Mouse (Mus musculus) myocyte (in vitro differentiated cells): ENCODE results near the gene Itga6. TPM values are rescaled to one million over a fixed set of nuclear protein-coding genes. Genes with fewer than 3 reads are reported as not detected.

ENCODE experiments used
- H3K27me3 ChIP-seq: one replicate; pipeline ENCODE4 v1.6.1; 2011; ENCODE audit not compliant: control insufficient read depth, insufficient read depth, insufficient read length
- H3K36me3 ChIP-seq: one replicate; pipeline ENCODE4 v1.6.1; 2011; ENCODE audit not compliant: control insufficient read depth, insufficient read depth
- H3K4me2 ChIP-seq: one replicate; pipeline ENCODE4 v1.6.1; 2011; ENCODE audit warnings: low read depth, control low read depth
- H3K4me3 ChIP-seq: one replicate; pipeline ENCODE4 v1.5.1; 2011; ENCODE audit warnings: mild to moderate bottlenecking, control low read depth, moderate library complexity
- H3K79me2 ChIP-seq: one replicate; pipeline ENCODE4 v1.6.1; 2011; ENCODE audit not compliant: control insufficient read depth, insufficient read depth
- H3ac ChIP-seq: one replicate; pipeline ENCODE4 v1.6.1; 2011; ENCODE audit not compliant: control insufficient read depth, insufficient read length
- CEBPB ChIP-seq: IDR thresholded peaks from 2 replicates; pipeline ENCODE4 v1.6.1; 2011; ENCODE audit warnings: mild to moderate bottlenecking, moderate library complexity; ENCODE audit not compliant: poor library complexity, insufficient read depth, severe bottlenecking
- E2F4 ChIP-seq: IDR thresholded peaks from one replicate; pipeline ENCODE4 v1.6.1; 2011; ENCODE audit warnings: mild to moderate bottlenecking, control low read depth, moderate library complexity; ENCODE audit not compliant: insufficient read depth
- MAX ChIP-seq: IDR thresholded peaks from one replicate; pipeline ENCODE4 v1.6.1; 2011; ENCODE audit warnings: low read depth, mild to moderate bottlenecking, control low read depth
- MYOD1 ChIP-seq, 3 experiments: IDR thresholded peaks; one replicate each; pipeline ENCODE4 v1.6.1; 2011; ENCODE audit warnings: control low read depth in 2 of 3, low read depth in 2 of 3, mild to moderate bottlenecking in 2 of 3, moderate library complexity in 1 of 3; ENCODE audit not compliant: insufficient read length in 2 of 3, control insufficient read depth in 1 of 3
- MYOG ChIP-seq, 3 experiments: IDR thresholded peaks; one replicate each; pipeline ENCODE4 v1.6.1; 2011; ENCODE audit warnings: control low read depth in 2 of 3, low read depth in 2 of 3, mild to moderate bottlenecking in 2 of 3; ENCODE audit not compliant: insufficient read length in 2 of 3, control insufficient read depth in 1 of 3, insufficient read depth in 1 of 3
- POLR2A ChIP-seq: IDR thresholded peaks from one replicate; pipeline ENCODE4 v1.6.1; 2011; ENCODE audit warnings: low read depth, mild to moderate bottlenecking, control low read depth, moderate library complexity; ENCODE audit not compliant: insufficient read length
- POLR2AphosphoS2 ChIP-seq: IDR thresholded peaks from one replicate; pipeline ENCODE4 v1.6.1; 2011; ENCODE audit warnings: low read depth, control low read depth; ENCODE audit not compliant: insufficient read length
- REST ChIP-seq: IDR thresholded peaks from one replicate; pipeline ENCODE4 v1.6.1; 2011; ENCODE audit warnings: mild to moderate bottlenecking, control low read depth, moderate library complexity; ENCODE audit not compliant: insufficient read depth, insufficient read length
- SRF ChIP-seq: IDR thresholded peaks from one replicate; pipeline ENCODE4 v1.6.1; 2011; ENCODE audit warnings: low read depth; ENCODE audit not compliant: control insufficient read depth, insufficient read length
- TCF12 ChIP-seq: IDR thresholded peaks from one replicate; pipeline ENCODE4 v1.6.1; 2011; ENCODE audit warnings: mild to moderate bottlenecking, control low read depth; ENCODE audit not compliant: poor library complexity, insufficient read depth, severe bottlenecking
- TCF3 ChIP-seq: IDR thresholded peaks from one replicate; pipeline ENCODE4 v1.6.1; 2011; ENCODE audit warnings: low read depth, control low read depth; ENCODE audit not compliant: insufficient read length
- USF1 ChIP-seq: IDR thresholded peaks from one replicate; pipeline ENCODE4 v1.6.1; 2011; ENCODE audit warnings: low read depth, mild to moderate bottlenecking, control low read depth, moderate library complexity
- polyA plus RNA-seq: library from polyadenylated mRNA; unstranded; fragments of >200 nt; fragmentation: generic; extraction: Trizol; gene quantifications from one replicate; pipeline ENCODE4 v1.2.1, GENCODE M21; 2012; ENCODE audit warnings: missing spikeins

Itga6 gene
- polyA plus RNA-seq, 1 experiment = 50.4 TPM

DNA sequence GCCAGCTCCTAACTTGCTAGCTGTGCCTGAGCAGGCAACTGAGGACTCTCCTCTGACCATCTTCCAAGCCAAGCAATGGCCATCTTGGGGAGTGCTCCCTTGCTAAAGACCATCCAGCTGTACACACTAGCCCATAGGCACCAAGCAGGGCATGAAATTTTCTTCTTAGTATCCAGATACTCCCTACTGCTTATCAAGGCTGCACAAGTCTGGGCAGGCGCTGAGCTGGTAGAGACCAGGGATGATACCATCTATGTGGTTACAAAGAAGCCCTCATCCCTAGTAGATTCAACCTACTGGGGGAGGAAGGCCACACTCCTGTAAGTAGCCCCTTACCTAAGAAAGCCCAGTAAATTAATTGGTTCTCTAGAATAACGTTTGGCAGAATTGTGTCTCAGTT lies 7.0 kb downstream of the Itga6 start:
- no peaks in the 10 kb centered on the region for H3K79me2 ChIP-seq
- no peaks in the 10 kb centered on the region for H3K36me3 ChIP-seq
- H3K4me3 ChIP-seq = no peak overlapping the region
- H3ac ChIP-seq = no peak overlapping the region
- no peak overlapping the region for H3K4me2 ChIP-seq
- no peaks in the 10 kb centered on the region for H3K27me3 ChIP-seq
- TF ChIP-seq POLR2A (no peak), TCF12 (no peak), MYOG (IDR thresholded peaks at IDR 0.05; ENCODE audit: control insufficient read depth in 1 of 3, insufficient read depth in 1 of 3, insufficient read length in 2 of 3, low read depth in 2 of 3) (no peak), TCF3 (no peak), MAX (no peak), REST (no peak), CEBPB (no peak), POLR2AphosphoS2 (no peak), E2F4 (no peak), SRF (no peak), USF1 (no peak)

DNA sequence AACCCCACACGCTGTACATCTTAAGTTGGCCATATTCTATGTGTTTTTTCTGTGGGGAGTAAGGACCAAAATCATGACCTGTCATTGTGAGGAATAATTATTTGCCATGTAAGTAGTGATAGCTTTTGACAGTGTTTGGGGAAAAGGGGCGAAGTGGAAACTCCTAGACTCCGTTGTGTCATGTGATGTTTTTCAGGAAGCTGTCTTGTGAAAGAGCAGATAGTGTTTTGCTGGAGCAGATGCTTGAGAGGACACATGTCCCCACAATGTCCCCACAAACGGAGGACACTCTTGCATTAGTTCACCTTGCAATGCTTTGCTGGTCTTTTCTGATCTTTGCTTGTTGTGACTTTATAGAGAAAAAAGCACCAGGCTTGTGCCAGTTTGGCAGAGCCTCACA lies 7.7 kb downstream of the Itga6 start:
- no peak overlapping the region for H3ac ChIP-seq
- H3K4me3 ChIP-seq = no peak overlapping the region
- no peaks in the 10 kb centered on the region for H3K27me3 ChIP-seq
- H3K36me3 ChIP-seq = no peaks in the 10 kb centered on the region
- no peak overlapping the region for H3K4me2 ChIP-seq
- no peaks in the 10 kb centered on the region for H3K79me2 ChIP-seq
- no peak for TF ChIP-seq REST
- TF ChIP-seq USF1 = no peak
- no peak for TF ChIP-seq E2F4
- no peak for TF ChIP-seq MYOG (IDR thresholded peaks at IDR 0.05; ENCODE audit: control insufficient read depth in 1 of 3, insufficient read depth in 1 of 3, insufficient read length in 2 of 3, low read depth in 2 of 3)
- TF ChIP-seq TCF12 = no peak
- TF ChIP-seq CEBPB = no peak
- TF ChIP-seq SRF = no peak
- no peak for TF ChIP-seq POLR2A
- TF ChIP-seq MYOD1 (IDR thresholded peaks at IDR 0.05; ENCODE audit: control insufficient read depth in 1 of 3, insufficient read length in 2 of 3, low read depth in 2 of 3) = no peak
- no peak for TF ChIP-seq POLR2AphosphoS2
- TF ChIP-seq TCF3 = no peak
- TF ChIP-seq MAX = no peak

DNA sequence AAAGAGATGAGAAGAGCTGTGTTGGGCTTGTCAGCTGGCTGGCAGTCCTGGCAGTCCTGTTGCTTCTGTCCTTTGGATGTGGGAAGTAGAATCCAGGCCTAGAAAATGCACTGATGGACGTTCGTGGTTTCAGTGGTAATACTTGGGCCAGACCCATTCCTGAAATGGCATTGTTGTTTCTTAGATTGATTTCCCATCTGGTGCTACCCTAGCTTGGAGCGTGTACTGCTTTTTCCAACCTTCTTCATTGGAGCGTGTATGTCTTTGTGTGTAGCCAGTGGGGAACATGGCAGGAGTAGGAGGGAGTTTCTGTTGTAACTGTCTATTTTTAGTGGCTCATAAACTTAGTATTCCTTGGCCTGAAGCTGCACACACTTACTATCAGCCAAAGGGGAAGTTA lies 10.3 kb downstream of the Itga6 start:
- no peaks in the 10 kb centered on the region for H3K36me3 ChIP-seq
- no peak overlapping the region for H3ac ChIP-seq
- no peaks in the 10 kb centered on the region for H3K79me2 ChIP-seq
- H3K27me3 ChIP-seq = no peaks in the 10 kb centered on the region
- no peak overlapping the region for H3K4me3 ChIP-seq
- peak overlapping the region; percentile 41 for H3K4me2 ChIP-seq
- TF ChIP-seq MYOD1 (IDR thresholded peaks at IDR 0.05; ENCODE audit: control insufficient read depth in 1 of 3, insufficient read length in 2 of 3, low read depth in 2 of 3) = peak in 1 of 3 experiments; percentile 38
- no peak for TF ChIP-seq TCF3
- peak; percentile 70 for TF ChIP-seq SRF
- TF ChIP-seq MYOG (IDR thresholded peaks at IDR 0.05; ENCODE audit: control insufficient read depth in 1 of 3, insufficient read depth in 1 of 3, insufficient read length in 2 of 3, low read depth in 2 of 3) = peak in 1 of 3 experiments; percentile 13

GRCm38 (mm10) chr2:71757098-71757497 lies 11.7 kb downstream of the Itga6 start:
- Histone ChIP-seq H3K4me2 (peak overlapping the region; percentile 42), H3K79me2 (no peaks in the 10 kb centered on the region), H3K36me3 (no peaks in the 10 kb centered on the region), H3K27me3 (no peaks in the 10 kb centered on the region), H3ac (no peak overlapping the region), H3K4me3 (no peak overlapping the region)
- TF ChIP-seq MYOD1 (IDR thresholded peaks at IDR 0.05; ENCODE audit: control insufficient read depth in 1 of 3, insufficient read length in 2 of 3, low read depth in 2 of 3) (peak in 2 of 3 experiments; percentile 32 to 69), TCF12 (peak; percentile 42), USF1 (no peak), SRF (no peak), TCF3 (peak; percentile 45), E2F4 (no peak), MYOG (IDR thresholded peaks at IDR 0.05; ENCODE audit: control insufficient read depth in 1 of 3, insufficient read depth in 1 of 3, insufficient read length in 2 of 3, low read depth in 2 of 3) (peak in 2 of 3 experiments; percentile 65 to 89)
